Mouse (Mus musculus): ENCODE data around the gene Slc33a1. TPM values are rescaled to one million over a fixed set of nuclear protein-coding genes. Genes with fewer than 3 reads are reported as not detected.

Gene Slc33a1
- total RNA-seq (2015) = 19.0 and 21.2 TPM in 2 replicates
- 17.3 and 21.6 TPM in 2 replicates for total RNA-seq (2017)

DNA sequence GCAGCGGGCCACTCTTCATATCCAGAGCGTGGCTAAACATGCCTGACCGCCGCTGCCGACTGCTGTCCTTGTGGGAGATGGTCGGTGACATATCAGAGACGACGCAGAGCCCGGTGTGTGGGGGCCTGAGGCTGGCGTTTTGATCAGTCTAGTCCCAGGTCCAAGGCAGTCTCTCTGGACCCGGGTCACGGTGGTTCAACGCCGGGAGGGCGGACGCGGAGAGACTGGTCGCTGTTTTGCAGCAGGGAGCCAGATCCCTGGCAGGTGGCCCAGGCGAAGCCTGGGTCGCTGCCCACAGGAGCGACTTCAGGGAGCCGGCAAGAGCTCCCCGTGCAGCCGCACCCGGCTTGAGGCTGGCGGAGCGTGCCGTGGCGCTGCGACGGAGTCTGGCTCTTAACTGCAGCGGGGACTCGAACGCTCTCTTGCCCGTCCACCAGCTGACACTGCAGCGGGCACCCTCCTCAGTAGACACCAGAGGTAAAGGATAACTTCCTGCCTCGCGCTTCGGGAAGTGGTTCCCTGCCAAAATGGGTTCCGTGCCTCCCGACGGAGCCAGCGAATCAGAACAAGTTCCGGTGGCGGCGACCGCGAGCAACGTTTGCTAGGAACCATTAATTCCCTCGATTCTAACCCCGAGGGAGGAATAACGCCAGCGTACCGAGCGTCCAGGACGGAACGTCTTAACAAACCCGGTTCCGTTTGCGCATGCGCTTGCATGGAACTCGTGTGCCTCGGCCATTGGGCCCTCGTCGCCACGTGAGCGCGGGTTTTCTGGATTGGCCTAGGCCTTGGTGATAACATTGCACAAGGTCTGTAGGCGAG is at the start of gene Slc33a1:
TSS of gene Slc33a1 (minus strand) at position 669 of the 822 bp plus-strand sequence.
- ATAC-seq (ENCODE audit: poor library complexity, severe bottlenecking) = peak; percentile 95

DNA sequence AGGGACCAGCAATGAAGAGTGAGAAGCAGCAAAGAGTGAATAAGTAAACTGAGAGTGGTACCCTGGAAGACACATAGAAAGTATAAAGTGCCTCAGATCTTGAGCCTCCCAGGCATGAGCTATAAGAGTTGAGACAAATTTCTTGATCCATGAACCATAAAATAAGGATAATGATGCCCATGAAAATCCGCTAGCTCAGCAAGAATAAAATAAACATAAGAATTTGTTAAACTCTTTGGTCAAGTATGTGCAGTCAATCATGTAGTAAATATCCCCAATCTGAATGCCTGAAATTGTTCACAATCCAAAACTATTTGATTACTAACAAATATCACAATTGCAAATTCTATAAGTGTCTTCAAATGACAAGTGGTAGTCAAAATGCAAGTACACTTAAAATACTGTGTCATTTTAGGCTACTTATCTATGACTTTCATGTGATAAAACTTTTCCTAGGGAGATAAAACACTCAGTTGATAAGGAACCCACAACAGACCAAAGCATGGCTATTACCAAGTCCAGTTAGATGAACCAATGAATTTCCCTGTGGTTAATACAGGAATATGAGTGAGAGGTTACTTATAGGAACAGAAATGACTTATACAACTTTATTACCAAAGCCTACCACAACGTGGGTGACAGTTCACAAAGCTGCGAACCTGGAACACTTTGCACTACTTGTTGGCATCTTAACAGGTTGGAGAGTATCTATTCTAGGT is 24.3 kb upstream of the Slc33a1 start:
- no peak for ATAC-seq (ENCODE audit: poor library complexity, severe bottlenecking)

DNA sequence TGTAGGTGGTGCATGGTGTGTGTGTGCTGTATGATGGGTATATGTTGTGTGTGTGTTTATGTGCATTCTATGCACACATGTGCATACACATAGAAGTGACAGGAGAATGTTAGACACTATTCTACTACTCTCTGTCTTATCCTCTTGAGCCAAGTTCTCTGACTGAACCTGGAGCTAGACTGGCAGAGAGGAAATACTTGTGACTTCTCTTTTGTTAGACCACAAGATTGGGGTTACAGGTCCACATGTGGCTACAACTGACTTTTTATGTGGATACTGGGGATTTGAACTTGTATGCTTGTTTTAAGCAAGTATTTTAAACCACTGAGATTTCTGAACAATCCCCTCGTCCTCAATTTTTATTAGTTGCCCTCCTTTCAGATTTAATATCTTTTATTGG is 22.1 kb upstream of the Slc33a1 start:
- no peak for ATAC-seq (ENCODE audit: poor library complexity, severe bottlenecking)

DNA sequence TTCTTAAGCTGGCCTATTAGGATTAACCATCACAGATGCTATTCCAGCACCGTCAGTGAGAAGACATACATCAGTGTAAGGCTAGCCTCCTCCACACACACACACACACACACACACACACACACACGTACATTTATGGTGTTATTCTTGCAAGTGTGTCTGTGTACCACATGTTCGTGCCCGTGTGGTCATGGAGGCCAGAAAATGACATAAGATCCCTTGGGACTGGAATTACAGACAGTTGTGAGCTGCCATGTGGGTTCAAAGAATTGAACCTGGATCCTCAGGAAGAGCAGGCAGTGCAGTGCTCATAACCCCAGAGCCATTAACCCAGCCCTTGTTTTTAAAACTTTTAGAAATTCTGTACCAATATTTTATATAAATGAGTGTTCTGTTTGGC is 13.3 kb upstream of the Slc33a1 start:
- ATAC-seq (ENCODE audit: poor library complexity, severe bottlenecking) = no peak

DNA sequence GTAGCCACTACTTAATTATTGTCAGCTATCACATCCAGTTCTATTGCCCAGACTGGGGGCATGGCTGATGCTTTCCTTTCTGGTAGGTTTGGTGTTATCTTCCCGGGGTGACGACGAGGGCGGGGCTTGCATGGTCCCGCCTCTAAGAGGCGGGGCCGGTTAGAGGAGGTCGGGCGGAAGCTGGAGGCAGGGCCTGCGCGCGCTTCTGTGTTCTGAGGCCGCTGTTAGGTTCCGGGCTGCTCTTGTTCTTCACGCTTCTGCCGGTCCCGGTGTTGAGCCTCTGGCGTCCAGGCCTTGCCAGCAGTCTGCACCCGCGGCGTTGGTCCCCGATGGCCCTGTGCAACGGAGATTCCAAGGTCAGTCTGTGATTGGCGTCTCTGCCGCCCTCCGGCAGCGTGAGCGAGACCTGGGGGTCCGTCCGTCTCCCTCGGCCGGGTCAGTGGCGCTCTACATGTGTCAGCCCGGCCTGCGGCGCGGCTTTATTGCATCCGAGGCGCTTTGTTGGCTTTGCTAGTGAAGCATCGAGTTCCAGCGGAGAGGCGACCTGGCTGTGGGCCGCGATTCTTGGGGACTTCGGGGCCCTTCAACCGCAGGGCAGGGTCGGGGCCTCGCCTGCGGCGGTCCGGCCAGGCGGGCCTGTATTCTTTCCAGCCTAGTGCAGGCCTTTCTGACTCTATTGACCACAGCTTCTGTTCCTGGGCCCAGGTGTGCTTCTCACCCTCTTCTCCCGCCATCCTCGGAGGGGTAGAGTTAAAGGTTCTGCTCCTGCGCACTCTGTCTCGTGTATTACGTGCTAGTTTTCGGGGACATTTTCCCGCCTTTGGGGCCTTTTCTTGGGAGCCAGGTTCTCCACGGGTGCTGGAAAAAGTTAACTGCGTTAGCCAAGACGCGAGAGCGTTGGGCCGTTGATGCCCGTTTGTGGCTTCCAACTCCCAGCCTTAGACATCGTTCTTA is 11.7 kb upstream of the Slc33a1 start, which contains the start of gene Gmps:
TSS of gene Gmps (plus strand) at position 152 of the 954 bp plus-strand sequence.
- ATAC-seq (ENCODE audit: poor library complexity, severe bottlenecking) = peak; percentile 99

DNA sequence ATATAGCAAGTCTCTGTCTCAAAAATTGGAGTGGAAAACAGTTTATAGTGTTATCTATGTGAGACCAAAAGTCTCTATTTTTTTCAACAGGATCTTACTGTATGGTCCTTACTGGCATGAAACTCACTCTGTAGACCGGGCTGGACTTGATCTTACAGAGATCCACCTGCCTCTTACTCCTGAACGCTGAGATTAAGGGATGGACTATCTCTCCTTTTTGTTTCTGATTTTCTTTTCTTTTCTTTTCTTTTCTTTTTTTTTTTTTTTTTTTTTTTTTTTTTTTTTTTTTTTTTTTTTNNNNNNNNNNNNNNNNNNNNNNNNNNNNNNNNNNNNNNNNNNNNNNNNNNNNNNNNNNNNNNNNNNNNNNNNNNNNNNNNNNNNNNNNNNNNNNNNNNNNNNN is 1.4 kb upstream of the Slc33a1 start:
- ATAC-seq (ENCODE audit: poor library complexity, severe bottlenecking) = no peak

DNA sequence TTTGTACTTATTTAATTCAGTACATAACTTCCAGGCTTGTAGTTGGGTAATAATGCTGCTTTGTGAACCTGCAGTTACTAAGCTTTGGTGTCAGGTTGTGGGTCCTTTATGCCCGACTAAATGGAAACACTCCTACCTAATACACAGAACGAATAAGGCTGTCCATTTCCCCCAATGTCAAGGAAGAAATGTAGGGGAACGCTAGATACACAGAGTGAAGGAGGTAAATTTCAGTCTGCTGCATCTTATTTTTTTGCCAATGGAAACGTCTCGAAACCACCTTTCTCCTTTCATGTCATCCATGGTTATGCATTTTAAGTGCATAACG is 318 bp upstream of the Slc33a1 start:
- no peak for ATAC-seq (ENCODE audit: poor library complexity, severe bottlenecking)

DNA sequence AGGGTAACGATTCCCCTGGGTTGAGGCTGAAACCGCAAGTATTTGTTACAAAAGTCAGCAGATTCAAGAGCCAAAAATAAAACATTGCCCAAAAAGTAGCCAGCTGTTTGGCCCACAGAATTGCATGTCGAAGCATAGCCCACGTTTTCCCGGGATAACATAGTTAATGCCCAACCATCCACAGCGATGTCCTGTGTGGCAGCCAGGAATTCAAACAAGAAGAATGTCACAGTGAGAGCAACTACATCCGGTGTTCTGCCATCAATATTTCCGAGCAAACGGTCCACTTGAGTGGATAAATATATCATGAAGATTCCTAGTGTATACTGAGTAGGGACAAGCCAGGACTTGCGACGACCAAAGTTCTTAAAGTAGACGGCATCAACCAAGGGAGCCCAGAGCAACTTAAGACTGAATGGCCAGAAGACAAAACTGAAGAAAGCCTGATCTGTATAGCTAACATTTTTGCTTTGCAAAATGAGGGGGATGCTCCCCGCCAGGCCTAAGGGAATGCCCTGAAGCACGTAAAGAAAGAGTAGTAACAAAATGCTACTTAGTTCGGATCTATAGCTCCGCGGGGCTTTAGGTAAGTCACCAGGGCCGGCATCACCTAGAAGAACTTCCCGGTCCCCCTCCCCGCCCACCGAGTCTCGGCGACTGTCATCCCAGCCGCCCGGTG is 1.0 kb downstream of the Slc33a1 start:
- ATAC-seq (ENCODE audit: poor library complexity, severe bottlenecking) = peak; percentile 36

DNA sequence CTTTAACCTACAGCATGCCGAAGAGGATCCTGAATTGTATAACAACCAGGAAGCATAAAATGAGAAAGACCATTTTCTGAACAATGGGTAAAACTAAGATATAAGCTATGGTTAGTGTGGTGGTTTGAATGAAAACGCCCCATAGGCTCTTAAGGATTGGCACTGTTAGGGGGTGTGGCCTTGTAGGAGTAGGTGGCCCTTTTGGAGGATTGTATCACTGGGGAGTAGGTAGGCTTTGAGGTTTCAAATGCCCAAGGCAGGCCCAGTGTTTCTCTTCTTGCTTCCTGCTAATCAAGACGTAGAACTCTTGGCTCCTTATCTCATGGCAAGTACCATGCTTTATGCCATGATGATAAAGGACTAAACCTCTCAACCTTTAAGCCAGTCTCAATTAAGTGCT is 14.7 kb downstream of the Slc33a1 start:
- no peak for ATAC-seq (ENCODE audit: poor library complexity, severe bottlenecking)

DNA sequence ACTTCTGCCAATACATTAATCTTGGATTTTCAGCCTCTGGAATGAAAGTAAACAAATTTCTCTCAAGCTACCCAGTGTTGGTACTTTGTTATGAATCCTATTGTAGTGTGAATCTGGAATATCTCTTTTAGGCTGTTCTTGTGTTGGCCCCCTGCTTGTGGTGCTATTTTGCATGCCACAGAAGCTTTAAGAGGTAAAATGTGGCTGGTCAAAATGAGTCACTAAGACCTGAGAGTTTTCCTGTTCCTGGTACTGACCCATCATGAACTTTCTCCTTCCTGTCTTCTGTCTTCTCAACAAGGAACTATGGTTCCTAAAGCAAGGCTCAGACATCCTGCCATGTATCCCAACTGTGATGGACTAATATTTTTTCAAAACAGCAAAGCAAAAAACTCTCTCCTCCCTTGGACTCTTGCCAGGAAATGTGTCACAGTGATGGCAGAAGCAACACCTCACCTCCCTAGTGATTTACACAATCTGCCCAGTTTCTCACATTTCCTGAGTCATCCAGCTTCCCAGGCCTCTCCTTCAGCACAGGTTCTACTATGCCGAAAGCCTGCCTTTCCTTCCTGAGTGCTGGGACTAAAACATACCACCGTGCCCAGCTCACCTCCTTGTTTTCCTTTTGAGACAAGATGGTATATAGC is 23.2 kb downstream of the Slc33a1 start:
- no peak for ATAC-seq (ENCODE audit: poor library complexity, severe bottlenecking)

DNA sequence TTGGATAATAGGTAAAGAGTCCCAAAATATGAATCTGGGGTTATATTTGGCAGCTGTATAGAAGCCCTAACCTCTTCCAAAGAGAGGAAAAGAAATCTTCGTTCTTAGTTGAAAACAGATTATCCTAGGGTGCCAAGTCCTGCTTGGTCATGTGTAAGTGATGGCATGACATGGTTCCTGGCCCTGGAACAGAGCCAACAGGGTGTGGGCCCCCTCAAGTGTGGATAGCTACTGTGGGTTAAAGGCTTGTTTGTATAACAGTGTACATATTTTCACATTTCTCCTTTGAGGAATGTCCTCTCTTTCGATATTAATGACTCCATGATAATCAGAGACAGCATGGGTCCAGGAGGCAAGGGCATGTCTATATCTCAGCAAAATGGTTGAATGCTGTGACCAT is 25.6 kb downstream of the Slc33a1 start:
- ATAC-seq (ENCODE audit: poor library complexity, severe bottlenecking) = no peak

DNA sequence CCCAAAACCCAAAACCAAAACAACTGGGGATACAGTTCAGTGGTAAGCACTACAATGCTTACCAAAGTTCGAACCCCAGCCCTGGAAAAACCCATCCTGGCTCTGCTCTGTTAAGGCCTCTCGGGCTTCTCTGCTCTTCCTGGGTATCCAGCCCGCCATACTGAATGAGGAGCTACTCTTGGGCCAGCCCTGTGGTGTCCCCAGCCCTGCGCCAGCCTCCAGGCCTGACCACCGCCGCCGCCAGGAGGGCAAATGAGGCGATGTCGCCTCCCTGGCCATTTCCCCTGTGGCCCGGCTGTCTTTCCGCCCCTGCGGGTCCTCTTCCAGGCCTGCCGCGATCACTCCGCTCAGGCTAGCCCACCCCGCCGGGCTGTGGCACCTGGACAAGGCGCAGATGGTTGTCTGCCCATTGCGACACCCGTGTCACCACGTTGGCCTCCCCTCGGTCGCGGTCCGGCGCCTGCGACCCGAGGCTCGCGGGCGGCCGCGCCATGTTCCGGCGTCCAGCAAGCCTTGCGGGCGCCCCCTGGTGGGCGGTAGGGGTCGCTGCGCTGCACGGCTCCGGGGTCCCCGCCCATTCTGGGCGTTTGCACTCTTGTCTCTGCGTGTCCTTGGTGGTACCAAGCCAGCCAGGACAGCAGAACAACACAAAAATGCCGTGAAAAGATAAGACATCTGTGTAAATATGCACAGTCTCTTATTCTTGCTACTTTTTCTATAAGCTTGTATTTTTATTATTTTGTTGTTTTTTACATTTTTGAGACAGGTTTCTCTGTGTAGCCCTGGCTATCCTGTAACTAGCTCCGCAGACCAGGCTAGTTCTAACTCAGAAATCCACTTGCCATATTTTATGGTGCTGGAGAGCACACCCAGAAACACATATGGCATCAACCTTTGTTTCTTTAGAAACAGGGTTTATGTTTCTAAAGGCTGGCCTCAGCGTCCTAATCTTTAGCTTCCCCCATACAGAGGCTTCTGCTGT is 35.4 kb downstream of the Slc33a1 start, which contains the start of gene E130311K13Rik:
TSS of gene E130311K13Rik (minus strand) at position 595 of the 982 bp plus-strand sequence.
- peak; percentile 97 for ATAC-seq (ENCODE audit: poor library complexity, severe bottlenecking)

DNA sequence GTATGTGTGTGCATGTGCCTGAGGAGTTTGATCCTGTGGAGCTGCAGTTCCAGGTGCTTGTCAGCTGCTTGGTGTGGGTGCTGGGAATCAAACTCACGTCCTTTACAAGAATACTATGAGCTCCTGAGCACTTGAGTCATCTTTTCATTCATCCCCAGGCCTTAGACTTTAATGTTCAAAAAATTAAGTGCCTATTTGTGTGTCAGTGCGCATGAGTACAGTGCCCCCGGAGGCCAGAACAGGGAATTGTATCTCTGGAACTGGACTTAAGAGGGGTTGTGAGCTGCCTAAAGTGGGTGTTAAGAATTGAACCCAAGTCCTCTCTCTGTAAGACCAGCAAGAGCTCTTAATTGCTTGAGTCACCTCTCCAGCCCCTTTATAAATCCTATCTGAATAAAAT is 44.9 kb downstream of the Slc33a1 start:
- ATAC-seq (ENCODE audit: poor library complexity, severe bottlenecking) = peak; percentile 72

DNA sequence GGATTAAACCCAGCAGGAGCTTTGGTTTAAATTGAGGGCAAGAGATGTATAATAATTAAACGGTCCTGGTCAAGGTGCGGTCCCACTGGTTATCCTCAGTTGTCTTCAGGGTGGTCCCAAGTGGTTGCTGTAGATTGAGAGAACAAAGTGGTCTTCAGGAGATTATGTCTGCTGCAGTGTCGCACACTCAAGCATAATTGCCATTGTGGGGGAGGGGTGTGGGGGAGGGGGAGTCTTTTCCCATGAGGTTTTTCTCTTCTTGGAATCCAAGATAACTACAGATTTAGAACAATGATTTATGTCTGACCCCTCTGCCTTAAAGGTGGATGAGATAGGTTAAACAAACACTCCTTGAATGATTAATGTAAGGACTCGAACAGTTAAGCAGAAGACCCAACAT is 54.3 kb downstream of the Slc33a1 start:
- no peak for ATAC-seq (ENCODE audit: poor library complexity, severe bottlenecking)

DNA sequence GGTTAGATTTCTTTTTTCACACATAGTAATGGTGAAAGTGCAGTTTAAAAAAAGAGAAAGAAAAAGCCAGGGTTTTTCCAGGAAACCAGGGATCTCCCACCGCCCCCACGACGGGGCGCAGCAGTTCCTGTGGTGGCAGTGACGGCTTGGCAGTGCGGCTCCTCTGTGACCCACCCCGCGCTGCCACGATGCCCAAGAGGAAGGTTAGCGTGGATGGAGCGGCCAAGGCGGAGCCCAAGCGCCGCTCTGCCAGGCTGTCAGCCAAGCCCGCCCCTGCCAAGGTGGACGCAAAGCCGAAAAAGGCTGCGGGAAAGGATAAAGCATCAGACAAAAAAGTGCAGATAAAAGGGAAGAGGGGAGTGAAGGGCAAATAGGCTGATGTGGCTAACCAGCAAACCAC is 59.3 kb downstream of the Slc33a1 start:
- no peak for ATAC-seq (ENCODE audit: poor library complexity, severe bottlenecking)

DNA sequence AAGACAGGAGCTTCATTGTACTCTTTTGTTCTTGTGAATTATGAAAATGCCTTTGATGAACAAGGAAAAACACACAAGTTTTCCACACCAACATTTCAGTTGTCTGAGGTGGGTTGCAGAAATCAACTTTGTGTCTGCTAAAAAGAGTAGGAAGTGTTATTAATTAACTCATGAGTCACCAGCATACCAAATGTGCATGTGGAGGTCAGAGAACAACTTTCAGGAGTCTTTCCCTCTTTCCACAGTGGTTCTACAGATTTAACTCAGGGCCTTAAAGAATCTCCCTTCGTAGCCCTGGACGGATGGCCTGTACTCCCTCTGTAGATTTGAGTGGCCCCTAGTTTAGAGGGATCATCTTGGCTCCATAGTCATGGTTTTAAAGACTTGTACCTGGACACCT is 60.4 kb downstream of the Slc33a1 start:
- no peak for ATAC-seq (ENCODE audit: poor library complexity, severe bottlenecking)

DNA sequence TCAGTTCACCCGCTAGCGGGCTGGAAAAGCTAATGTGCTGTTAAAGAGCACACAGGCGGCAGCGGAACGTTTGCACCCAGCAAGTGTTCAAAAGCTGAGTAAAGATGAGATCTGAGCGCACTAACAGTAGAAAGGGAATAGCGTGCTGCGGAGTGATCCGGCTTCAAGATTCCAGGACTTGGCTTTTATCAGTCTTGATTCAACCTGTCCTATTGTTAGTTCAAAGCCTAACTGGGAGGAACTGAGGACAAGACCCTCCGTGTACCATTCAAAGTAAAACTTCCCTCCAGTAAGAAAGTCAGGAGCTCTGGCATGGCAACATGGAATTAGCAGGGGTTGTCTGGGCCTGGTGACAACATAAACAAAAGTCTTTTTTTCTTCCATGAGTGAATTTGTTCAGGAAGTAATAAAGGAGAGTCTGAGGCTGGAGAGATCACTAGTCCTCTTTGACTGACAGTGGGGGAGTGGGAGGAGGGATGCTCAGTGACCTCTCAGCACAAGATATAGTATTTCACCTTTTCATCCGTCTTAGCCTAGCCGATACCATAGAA is 64.5 kb downstream of the Slc33a1 start:
- no peak for ATAC-seq (ENCODE audit: poor library complexity, severe bottlenecking)

DNA sequence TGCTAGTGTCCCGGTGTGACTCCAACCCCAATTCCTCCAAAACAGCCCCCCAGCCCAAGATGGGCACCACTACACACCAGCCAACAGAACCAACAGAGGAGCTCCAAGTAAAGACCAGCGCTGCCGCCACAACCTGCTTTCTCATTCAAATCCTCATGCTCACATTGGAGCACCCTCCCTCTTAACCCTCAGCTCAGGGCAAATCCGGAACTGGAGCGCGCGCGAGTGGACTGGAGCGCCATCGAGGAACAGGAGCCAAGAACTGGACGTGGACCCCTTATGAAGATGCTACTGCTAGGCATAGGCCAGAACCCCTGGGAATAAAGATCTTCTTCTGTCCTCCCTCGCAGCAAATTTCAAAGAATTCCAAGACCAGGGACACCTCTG is 65.3 kb downstream of the Slc33a1 start, which contains the start of gene Plch1:
TSS of gene Plch1 (minus strand) at position 164 of the 387 bp plus-strand sequence.
- peak; percentile 59 for ATAC-seq (ENCODE audit: poor library complexity, severe bottlenecking)
